Mouse (Mus musculus): ENCODE data around the gene Ralgps2. TPM values are rescaled to one million over a fixed set of nuclear protein-coding genes. Genes with fewer than 3 reads are reported as not detected.

Gene Ralgps2
- polyA plus RNA-seq (2014; fragmentation: Illumina TruSeq; extraction: RNeasy Lipid Tissue Mini Kit (QIAGEN cat#74804); ENCODE audit: low read depth, low replicate concordance): 308 TPM

GRCm38 (mm10) chr1:156939251-156940141, at the start of gene Ralgps2:
Gene Ralgps2, minus strand, starts transcription at chr1:156939626.

GRCm38 (mm10) chr1:156838177-156838576, 101.2 kb downstream of the Ralgps2 start, which contains the start of gene Angptl1:
Gene Angptl1, plus strand, starts transcription at chr1:156838562.

Other genes with a start within 250 kb of the Ralgps2 start
- 51.5 TPM for gene Fam20b, start 220.5 kb downstream of the Ralgps2 start, polyA plus RNA-seq (2014; fragmentation: Illumina TruSeq; extraction: RNeasy Lipid Tissue Mini Kit (QIAGEN cat#74804); ENCODE audit: low read depth, low replicate concordance)
- gene Angptl1, start 101.1 kb downstream of the Ralgps2 start, polyA plus RNA-seq (2014; fragmentation: Illumina TruSeq; extraction: RNeasy Lipid Tissue Mini Kit (QIAGEN cat#74804); ENCODE audit: low read depth, low replicate concordance): 0.84 TPM
- 805 TPM for gene Tex35, start 169.1 kb upstream of the Ralgps2 start, polyA plus RNA-seq (2014; fragmentation: Illumina TruSeq; extraction: RNeasy Lipid Tissue Mini Kit (QIAGEN cat#74804); ENCODE audit: low read depth, low replicate concordance)